Mouse (Mus musculus): ENCODE measurements at regions not wholly inside any gene's neighbourhood (a gene's known extent, or its start where the extent isn't known, plus 50 kb on each side); places are given as distances from the start of the nearest gene placed in this dataset.

GRCm38 (mm10) chr12:52638461-52638860 lies 60.7 kb upstream of the Akap6 start:
- 84% methylated on average over 11 of the region's 11 CpGs for WGBS
- no peak overlapping the region for H3K4me3 ChIP-seq (ENCODE audit: insufficient read depth, low read depth, low read length)
- H3K4me1 ChIP-seq (ENCODE audit: control insufficient read depth, insufficient read depth, low read length), result 0 out of 2 replicates have a peak, but pooled peaks cover 2% of the 10 kb centered on the region
- no peak overlapping the region for H3K27ac ChIP-seq (ENCODE audit: insufficient read depth, low read depth, low read length)
- no peak for TF ChIP-seq CTCF (IDR thresholded peaks at IDR 0.05; ENCODE audit: insufficient read depth, low read depth, low read length)
- no peak for TF ChIP-seq POLR2A (IDR thresholded peaks at IDR 0.05; ENCODE audit: insufficient read depth, low read depth, low read length)

- 67% methylated on average over 5 of the region's 5 CpGs for WGBS
- no peak for TF ChIP-seq POLR2A (IDR thresholded peaks at IDR 0.05; ENCODE audit: insufficient read depth, low read depth, low read length)
- TF ChIP-seq CTCF (IDR thresholded peaks at IDR 0.05; ENCODE audit: insufficient read depth, low read depth, low read length), result no peak
- Histone ChIP-seq H3K27ac (ENCODE audit: insufficient read depth, low read depth, low read length) (no peak overlapping the region), H3K4me3 (ENCODE audit: insufficient read depth, low read depth, low read length) (no peak overlapping the region), H3K4me1 (ENCODE audit: control insufficient read depth, insufficient read depth, low read length) (no peaks in the 10 kb centered on the region)
These were observed 55.1 kb upstream of the Akap6 start for GRCm38 (mm10) chr12:52644059-52644458.
